ENCODE assay signal across 8 mouse cellular contexts in genomic region chr11:109995624-109996023, GRCm38 (mm10). TPM values are rescaled to one million over a fixed set of nuclear protein-coding genes. Genes with fewer than 3 reads are reported as not detected.
DNase-seq lines count a peak whose midpoint lies in the region; ATAC-seq and TF ChIP-seq lines count a peak whose summit lies in the region.

Gene Abca8b (minus strand): TSS chr11:109995845.

- H3K27ac ChIP-seq in cerebellum, adult 2 months (ENCODE audit: insufficient read depth, low read length) = peak within 1 kb of the TSS; percentile 52
- H3K27ac ChIP-seq in layer of hippocampus, adult 2 months = peak within 1 kb of the TSS; percentile 81
- peak within 1 kb of the TSS; percentile 79 for H3K27ac ChIP-seq in neural tube, embryonic 15.5 days (replicated peaks)

- peak; percentile 95 for ATAC-seq in frontal cortex, adult (ENCODE audit: low TSS enrichment)
- peak; percentile 95 for ATAC-seq in neural tube, embryonic 15.5 days (ENCODE audit: low FRiP score)

- DNase-seq in NIH3T3 (ENCODE audit: low read depth) = peak; percentile 73
- DNase-seq in cerebellum, adult 2 months = peak; percentile 92 to 97
- DNase-seq in heart, postnatal 4 days = peak; percentile 83
- DNase-seq in layer of hippocampus, adult 2 months (ENCODE audit: low spot score in 2 of 2) = peak; percentile 80 to 86
- DNase-seq in lung, adult 18-20 months = peak; percentile 66 to 70
- DNase-seq in yolk sac, embryonic 10.5 days (ENCODE audit: low spot score) = peak; percentile 80

- H3K27me3 ChIP-seq in cerebellum, adult 2 months (ENCODE audit: control insufficient read depth, insufficient read depth, low read length) = no peaks in the 10 kb centered on the region
- no peaks in the 10 kb centered on the region for H3K27me3 ChIP-seq in neural tube, embryonic 15.5 days (replicated peaks)

- H3K4me1 ChIP-seq in cerebellum, adult 2 months (ENCODE audit: control insufficient read depth, insufficient read depth, low read length) = peaks cover 5% of the 10 kb centered on the region
- H3K4me1 ChIP-seq in neural tube, embryonic 15.5 days = peaks cover 4% of the 10 kb centered on the region

- H3K9ac ChIP-seq in neural tube, embryonic 15.5 days (replicated peaks) = peak within 1 kb of the TSS; percentile 54

- under 1% methylated on average over 15 of the region's 15 CpGs for WGBS in cerebellum, adult 2 months
- WGBS in neural tube, embryonic 15.5 days = under 1% methylated on average over 15 of the region's 15 CpGs

- no peaks in the 10 kb centered on the region for H3K36me3 ChIP-seq in neural tube, embryonic 15.5 days

- H3K9me3 ChIP-seq in neural tube, embryonic 15.5 days (replicated peaks) = no peaks in the 10 kb centered on the region

- H3K4me2 ChIP-seq in neural tube, embryonic 15.5 days = peak within 1 kb of the TSS; percentile 69

- peak within 1 kb of the TSS; percentile 75 for H3K4me3 ChIP-seq in cerebellum, adult 2 months (replicated peaks; ENCODE audit: insufficient read depth, low read depth, low read length)
- peak within 1 kb of the TSS; percentile 59 for H3K4me3 ChIP-seq in layer of hippocampus, adult 2 months
- H3K4me3 ChIP-seq in neural tube, embryonic 15.5 days (replicated peaks) = peak within 1 kb of the TSS; percentile 45

- TF ChIP-seq CTCF in cerebellum, adult 2 months (IDR thresholded peaks at IDR 0.05; ENCODE audit: borderline replicate concordance, insufficient read depth, low read depth, low read length) = no peak
- TF ChIP-seq CTCF in layer of hippocampus, adult 2 months (conservative IDR thresholded peaks at IDR 0.05) = no peak; the same call in 1 of the 2 replicates

- TF ChIP-seq POLR2A in cerebellum, adult 2 months (IDR thresholded peaks at IDR 0.05; ENCODE audit: borderline replicate concordance, insufficient read depth, low read length) = peak; percentile 62; the same call in 1 of the 2 replicates

RNA-seq across cellular contexts. Expression of gene Abca8b, which starts in this region (rescaled TPM):
- 11.8 and 13.3 TPM in 2 replicates for polyA plus RNA-seq in cerebellum, adult 2 months (2012; rRNA removed)
- total RNA-seq in heart, postnatal 4 days (2021) = 1 to 10 TPM; 4.5 to 4.7 TPM
- 10 to 100 TPM; 11.2 to 11.9 TPM for total RNA-seq in layer of hippocampus, adult 2 months (2021)
- 1.4 TPM in 2 replicates for polyA plus RNA-seq in neural tube, embryonic 15.5 days (2015; fragmentation: Nextera tagmentation; extraction: Ambion mirVana)

Comparison
In these comparisons a context has a peak if more than half of its experiments do, and no peak if none do; other contexts are left out.
1. Peak in every context shown above with its lines: DNase-seq, ATAC-seq, H3K4me3 ChIP-seq and H3K27ac ChIP-seq.